Mouse (Mus musculus): ENCODE results near the gene Smg5. TPM values are rescaled to one million over a fixed set of nuclear protein-coding genes. Genes with fewer than 3 reads are reported as not detected.
"Not testable (repeated sequence)": the region's sequence is repeated elsewhere in the genome, so short reads cannot be mapped to it uniquely, and the experiment has no call there.

Smg5 gene
- polyA plus RNA-seq, 1 experiment from 2014 or later = 43.9 TPM

DNA sequence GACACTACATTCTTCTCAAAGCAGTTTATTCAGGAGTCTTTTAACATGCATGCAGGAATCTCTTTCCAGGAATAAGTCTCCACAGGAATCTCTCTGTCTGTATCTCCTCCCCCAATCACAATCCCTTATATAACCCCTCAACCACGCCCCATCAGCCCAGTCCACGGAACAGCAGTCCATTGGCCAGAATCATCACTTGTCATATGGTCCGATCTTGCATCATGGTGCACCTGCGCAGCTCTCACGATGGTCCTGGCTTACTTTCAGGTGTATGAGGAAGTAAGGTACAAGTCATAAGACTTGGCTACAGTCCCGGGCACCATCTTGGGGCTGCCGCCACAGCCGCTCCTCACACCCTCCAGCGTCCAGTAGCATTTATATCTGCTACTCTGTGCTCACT lies 36.6 kb downstream of the Smg5 start, which contains the start of gene Bglap3:
Bglap3 (minus strand) TSS at position 101 of the 400 bp plus-strand sequence.
- WGBS = 84% methylated on average over 9 of the region's 9 CpGs
- H3K27ac ChIP-seq (replicated peaks); H3K36me3 ChIP-seq; H3K4me2 ChIP-seq; H3K4me1 ChIP-seq; ATAC-seq (ENCODE audit: extremely low read depth, insufficient number of reproducible peaks, low FRiP score, low TSS enrichment); H3K9me3 ChIP-seq; H3K4me3 ChIP-seq; H3K27me3 ChIP-seq (replicated peaks); H3K9ac ChIP-seq: not testable (repeated sequence)

DNA sequence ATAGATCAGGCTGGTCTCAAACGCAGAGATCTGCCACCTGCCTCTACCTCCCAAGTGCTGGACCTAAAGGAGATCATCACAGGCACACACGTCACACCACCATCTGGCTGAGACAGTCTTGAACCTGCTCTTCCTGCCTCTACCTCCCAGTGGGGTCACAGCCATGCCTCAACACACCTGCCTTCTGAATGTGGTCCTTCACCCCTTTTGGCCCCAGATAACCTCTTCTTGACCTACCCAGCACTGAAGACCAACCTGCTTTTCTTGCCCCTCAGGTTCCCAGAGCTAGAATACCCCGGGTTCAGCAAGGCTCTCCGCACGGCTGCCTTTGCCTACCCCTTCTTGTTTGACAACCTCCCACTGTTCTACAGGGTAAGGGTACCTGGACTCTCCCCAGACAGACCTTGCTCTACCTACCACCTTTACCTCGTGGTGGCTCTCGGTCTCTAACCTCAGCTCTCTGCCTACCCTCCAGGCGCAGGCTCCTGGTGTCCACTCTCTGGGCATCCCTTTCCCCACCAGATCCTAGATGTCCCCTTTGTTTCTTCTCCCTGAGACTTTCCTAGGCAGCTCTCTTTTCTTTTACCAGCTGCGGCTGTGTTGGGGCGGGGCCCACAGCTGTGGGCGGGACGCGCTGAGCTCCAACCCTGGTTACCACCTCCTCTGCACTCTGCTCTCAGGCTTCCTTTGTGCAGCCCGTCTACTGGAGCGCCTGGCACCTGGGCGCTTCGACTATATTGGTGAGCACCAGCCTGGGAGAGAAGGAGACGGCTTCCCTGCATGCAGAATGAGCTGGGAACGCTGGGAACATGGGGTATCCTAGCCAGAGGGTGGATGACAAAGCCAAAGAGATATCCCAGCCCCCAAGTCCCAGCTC lies 39.9 kb downstream of the Smg5 start:
- not testable (repeated sequence) for H3K4me1 ChIP-seq; H3K27ac ChIP-seq (replicated peaks); H3K9me3 ChIP-seq; H3K27me3 ChIP-seq (replicated peaks); H3K36me3 ChIP-seq; ATAC-seq (ENCODE audit: extremely low read depth, insufficient number of reproducible peaks, low FRiP score, low TSS enrichment)
- Histone ChIP-seq H3K4me3 (peak overlapping the region; percentile 25), H3K9ac (peak overlapping the region; percentile 67; the same call in 1 of the 2 replicates), H3K4me2 (peak overlapping the region; percentile 62)
- WGBS = 15% methylated on average over 19 of the region's 19 CpGs

DNA sequence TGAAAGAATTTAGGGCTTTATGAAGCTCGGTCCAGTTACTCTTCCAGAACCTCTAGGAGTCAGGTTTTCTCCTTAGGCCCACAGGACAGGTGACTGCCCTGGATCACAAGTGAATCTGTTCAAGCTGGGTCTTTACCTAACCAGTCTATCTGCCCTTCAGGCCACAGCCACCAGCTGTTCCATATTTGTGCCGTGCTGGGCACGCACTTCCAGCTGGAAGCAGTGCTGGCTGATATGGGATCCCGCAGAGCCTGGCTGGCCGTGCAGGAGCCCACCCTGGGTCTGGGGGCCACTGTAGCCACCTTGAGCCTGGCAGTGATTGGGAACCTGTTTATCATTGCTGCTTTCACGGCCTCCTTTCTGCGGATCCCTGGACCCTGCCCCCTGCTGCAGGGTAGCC lies 40.6 kb downstream of the Smg5 start:
- H3K36me3 ChIP-seq; H3K9ac ChIP-seq; H3K27me3 ChIP-seq (replicated peaks); H3K4me1 ChIP-seq; H3K9me3 ChIP-seq; ATAC-seq (ENCODE audit: extremely low read depth, insufficient number of reproducible peaks, low FRiP score, low TSS enrichment); H3K27ac ChIP-seq (replicated peaks): not testable (repeated sequence)
- 25% methylated on average over 5 of the region's 7 CpGs for whole genome bisulfite sequencing
- Histone ChIP-seq H3K4me3 (peak overlapping the region; percentile 25), H3K4me2 (peak overlapping the region; percentile 62)

DNA sequence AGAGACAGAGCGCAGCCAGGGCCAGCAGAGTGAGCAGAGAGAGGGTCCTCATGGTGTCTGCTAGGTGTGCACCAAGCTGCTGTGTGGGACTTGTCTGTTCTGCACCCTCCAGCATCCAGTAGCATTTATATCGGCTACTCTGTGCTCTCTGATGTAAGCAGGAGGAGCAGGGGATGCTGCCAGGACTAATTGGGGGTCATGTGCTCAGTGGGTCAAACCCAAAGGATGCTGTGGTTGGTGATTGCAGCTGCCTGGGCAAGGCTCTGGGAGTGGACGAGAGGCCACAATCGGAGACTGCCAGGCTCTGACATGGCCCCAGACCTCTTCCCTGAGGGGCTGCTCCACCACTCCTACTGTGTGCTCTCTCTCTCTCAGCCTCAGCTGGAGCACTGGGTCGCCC lies 42.5 kb downstream of the Smg5 start, which contains the start of gene Bglap2:
Bglap2 (minus strand) TSS at position 101 of the 400 bp plus-strand sequence.
- peaks cover 10% of the 10 kb centered on the region; the same call in 1 of the 2 replicates for H3K4me1 ChIP-seq
- not testable (repeated sequence) for H3K9ac ChIP-seq; H3K27me3 ChIP-seq (replicated peaks); H3K9me3 ChIP-seq; H3K36me3 ChIP-seq; H3K4me3 ChIP-seq; H3K4me2 ChIP-seq; ATAC-seq (ENCODE audit: extremely low read depth, insufficient number of reproducible peaks, low FRiP score, low TSS enrichment); H3K27ac ChIP-seq (replicated peaks)
- WGBS = 67% methylated on average over 5 of the region's 5 CpGs

DNA sequence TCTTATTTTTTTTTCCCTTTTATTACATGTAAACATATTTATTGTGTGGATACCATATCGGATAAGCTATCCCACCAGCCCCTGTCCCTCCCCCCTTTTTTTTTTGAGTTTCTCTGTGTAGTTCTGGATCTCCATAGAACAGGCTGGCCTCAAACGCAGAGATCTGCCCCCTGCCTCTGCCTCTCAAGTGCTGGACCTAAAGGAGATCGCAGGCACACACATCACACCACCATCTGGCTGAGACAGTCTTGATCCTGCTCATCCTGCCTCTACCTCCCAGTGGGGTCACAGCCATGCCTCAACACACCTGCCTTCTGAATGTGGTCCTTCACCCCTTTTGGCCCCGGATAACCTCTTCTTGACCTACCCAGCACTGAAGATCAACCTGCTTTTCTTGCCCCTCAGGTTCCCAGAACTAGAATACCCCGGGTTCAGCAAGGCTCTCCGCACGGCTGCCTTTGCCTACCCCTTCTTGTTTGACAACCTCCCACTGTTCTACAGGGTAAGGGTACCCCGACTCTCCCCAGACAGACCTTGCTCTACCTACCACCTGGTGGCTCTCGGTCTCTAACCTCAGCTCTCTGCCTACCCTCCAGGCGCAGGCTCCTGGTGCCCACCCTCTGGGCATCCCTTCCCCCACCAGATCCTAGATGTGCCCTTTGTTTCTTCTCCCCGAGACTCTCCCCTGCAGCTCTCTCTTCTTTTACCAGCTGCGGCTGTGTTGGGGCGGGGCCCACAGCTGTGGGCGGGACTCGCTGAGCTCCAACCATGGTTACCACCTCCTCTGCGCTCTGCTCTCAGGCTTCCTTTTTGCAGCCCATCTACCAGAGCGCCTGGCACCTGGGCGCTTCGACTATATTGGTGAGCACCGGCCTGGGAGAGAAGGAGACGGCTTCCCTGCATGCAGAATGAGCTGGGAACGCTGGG lies 45.6 kb downstream of the Smg5 start:
- not testable (repeated sequence) for ATAC-seq (ENCODE audit: extremely low read depth, insufficient number of reproducible peaks, low FRiP score, low TSS enrichment); H3K9me3 ChIP-seq; H3K27ac ChIP-seq (replicated peaks); H3K4me1 ChIP-seq; H3K27me3 ChIP-seq (replicated peaks); H3K36me3 ChIP-seq
- 10% methylated on average over 20 of the region's 22 CpGs for WGBS
- Histone ChIP-seq H3K4me2 (peak overlapping the region; percentile 65), H3K9ac (0 out of 2 replicates have a peak overlapping the region, but pooled peaks have one; percentile 44), H3K4me3 (peak overlapping the region; percentile 26; the same call in 1 of the 2 replicates)

DNA sequence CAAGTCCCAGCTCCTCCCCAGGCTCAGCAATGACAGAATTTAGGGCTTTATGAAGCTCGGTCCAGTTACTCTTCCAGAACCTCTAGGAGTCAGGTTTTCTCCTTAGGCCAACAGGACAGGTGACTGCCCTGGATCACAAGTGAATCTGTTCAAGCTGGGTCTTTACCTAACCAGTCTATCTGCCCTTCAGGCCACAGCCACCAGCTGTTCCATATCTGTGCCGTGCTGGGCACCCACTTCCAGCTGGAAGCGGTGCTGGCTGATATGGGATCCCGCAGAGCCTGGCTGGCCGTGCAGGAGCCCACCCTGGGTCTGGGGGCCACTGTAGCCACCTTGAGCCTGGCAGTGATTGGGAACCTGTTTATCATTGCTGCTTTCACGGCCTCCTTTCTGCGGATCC lies 46.3 kb downstream of the Smg5 start:
- H3K9ac ChIP-seq; H3K9me3 ChIP-seq; H3K4me1 ChIP-seq; H3K27me3 ChIP-seq (replicated peaks); H3K36me3 ChIP-seq; H3K27ac ChIP-seq (replicated peaks); H3K4me3 ChIP-seq: not testable (repeated sequence)
- 35% methylated on average over 2 of the region's 7 CpGs for WGBS
- peak overlapping the region; percentile 65; the same call in 1 of the 2 replicates for H3K4me2 ChIP-seq
- 0 out of 2 replicates have a peak, but pooled peaks have one; percentile 12 for ATAC-seq (ENCODE audit: extremely low read depth, insufficient number of reproducible peaks, low FRiP score, low TSS enrichment)

DNA sequence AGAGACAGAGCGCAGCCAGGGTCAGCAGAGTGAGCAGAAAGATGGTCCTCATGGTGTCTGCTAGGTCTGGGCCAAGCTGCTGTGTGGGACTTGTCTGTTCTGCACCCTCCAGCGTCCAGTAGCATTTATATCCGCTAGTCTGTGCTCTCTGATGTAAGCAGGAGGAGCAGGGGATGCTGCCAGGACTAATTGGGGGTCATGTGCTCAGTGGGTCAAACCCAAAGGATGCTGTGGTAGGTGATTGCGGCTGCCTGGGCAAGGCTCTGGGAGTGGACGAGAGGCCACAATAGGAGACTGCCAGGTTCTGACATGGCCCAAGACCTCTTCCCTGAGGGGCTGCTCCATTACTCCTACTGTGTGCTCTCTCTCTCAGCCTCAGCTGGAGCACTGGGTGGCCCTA lies 48.3 kb downstream of the Smg5 start, which contains the start of gene Bglap:
Bglap (minus strand) TSS at position 101 of the 400 bp plus-strand sequence.
- Histone ChIP-seq H3K27ac (replicated peaks) (no peak within 1 kb of the TSS), H3K9me3 (no peaks in the 10 kb centered on the region), H3K4me2 (no peak within 1 kb of the TSS), H3K36me3 (no peaks in the 10 kb centered on the region), H3K27me3 (replicated peaks) (no peaks in the 10 kb centered on the region), H3K4me3 (no peak within 1 kb of the TSS), H3K9ac (no peak within 1 kb of the TSS), H3K4me1 (peaks cover 3% of the 10 kb centered on the region; the same call in 1 of the 2 replicates)
- no peak for ATAC-seq (ENCODE audit: extremely low read depth, insufficient number of reproducible peaks, low FRiP score, low TSS enrichment)
- 66% methylated on average over 5 of the region's 5 CpGs for WGBS

DNA sequence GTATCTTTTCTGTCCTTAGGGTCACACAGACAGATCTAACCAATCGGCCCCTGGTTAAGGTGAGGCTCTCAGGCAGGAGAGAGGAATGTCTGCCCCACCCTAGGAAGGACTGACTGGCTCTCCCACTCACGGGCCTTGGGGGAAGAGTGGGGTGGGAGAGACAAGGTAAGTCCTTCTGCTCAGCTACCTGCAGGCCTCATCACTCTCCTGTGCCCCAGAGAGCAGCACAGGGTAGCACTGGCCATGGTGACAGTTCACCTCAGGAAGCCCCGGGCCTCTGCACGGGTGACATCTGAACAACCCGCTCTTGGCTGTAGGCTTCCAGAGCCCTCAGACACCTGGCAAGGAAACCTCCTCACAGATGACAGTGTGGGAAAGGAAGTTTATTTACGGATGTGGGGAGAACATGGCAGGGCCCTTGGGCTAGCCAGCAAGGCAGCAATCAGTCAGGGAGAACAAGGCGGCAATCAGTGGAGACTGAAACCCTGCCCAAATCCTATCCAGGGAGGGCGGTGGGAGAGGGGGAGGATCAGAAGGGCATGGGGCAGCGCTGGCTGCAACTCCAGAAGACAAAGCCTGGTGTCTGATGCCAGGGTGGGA lies 57.8 kb downstream of the Smg5 start:
- ATAC-seq (ENCODE audit: extremely low read depth, insufficient number of reproducible peaks, low FRiP score, low TSS enrichment) = no peak
- WGBS = 85% methylated on average over 9 of the region's 9 CpGs

DNA sequence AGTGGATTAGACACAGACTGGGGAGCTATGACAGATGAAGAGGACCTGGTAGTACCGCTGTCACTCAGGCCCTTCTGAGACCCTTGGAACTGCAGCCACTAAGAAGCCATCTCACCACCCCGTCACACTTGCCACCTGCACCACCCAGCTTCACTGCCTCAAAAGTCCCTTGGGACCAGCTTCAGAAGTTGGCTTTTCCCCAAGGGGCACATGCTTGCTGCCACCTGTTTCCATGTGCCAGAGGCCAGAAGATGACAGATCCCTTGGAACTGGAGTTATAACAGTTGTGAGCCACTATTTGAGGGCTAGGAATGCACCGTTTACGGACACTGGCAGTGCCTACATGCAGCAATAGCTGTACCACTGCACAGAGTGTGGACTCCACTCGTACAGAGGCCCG lies 59.2 kb downstream of the Smg5 start:
- WGBS = 86% methylated on average over 6 of the region's 6 CpGs
- H3K4me2 ChIP-seq = no peak overlapping the region
- ATAC-seq (ENCODE audit: extremely low read depth, insufficient number of reproducible peaks, low FRiP score, low TSS enrichment) = no peak
- H3K9me3 ChIP-seq = no peaks in the 10 kb centered on the region
- no peaks in the 10 kb centered on the region for H3K4me1 ChIP-seq
- H3K27me3 ChIP-seq (replicated peaks) = no peaks in the 10 kb centered on the region
- H3K27ac ChIP-seq (replicated peaks) = no peak overlapping the region
- H3K4me3 ChIP-seq = no peak overlapping the region
- peaks cover 69% of the 10 kb centered on the region for H3K36me3 ChIP-seq
- H3K9ac ChIP-seq = no peak overlapping the region

More for the DNA sequence above, 57.8 kb downstream of the Smg5 start:
- H3K27me3 ChIP-seq (replicated peaks) = no peaks in the 10 kb centered on the region
- no peaks in the 10 kb centered on the region for H3K9me3 ChIP-seq
- peaks cover 62% of the 10 kb centered on the region for H3K36me3 ChIP-seq
- no peak overlapping the region for H3K4me3 ChIP-seq
- no peak overlapping the region for H3K4me2 ChIP-seq
- no peak overlapping the region for H3K9ac ChIP-seq
- H3K27ac ChIP-seq (replicated peaks) = no peak overlapping the region
- H3K4me1 ChIP-seq = no peaks in the 10 kb centered on the region

DNA sequence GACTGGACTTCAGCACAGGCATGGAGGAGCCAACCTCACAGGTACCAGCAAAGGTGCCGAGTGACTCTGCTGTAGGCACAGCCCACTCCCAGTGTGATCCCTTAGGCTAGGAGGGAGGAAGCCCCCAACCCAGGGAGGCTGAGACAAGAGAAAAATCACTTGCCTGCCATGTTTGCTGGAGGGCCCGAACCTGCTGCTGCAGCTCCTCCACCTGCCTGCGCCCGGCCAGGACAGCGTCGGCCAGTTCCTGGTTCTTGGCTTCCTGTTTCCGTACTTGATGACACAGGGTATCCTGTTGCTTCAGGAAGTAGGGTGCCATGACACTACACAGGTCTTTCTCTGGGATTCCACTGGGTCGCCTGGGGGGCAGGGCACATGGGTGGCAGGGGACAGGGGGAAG lies 59.7 kb downstream of the Smg5 start:
- H3K27me3 ChIP-seq (replicated peaks) = no peaks in the 10 kb centered on the region
- H3K36me3 ChIP-seq = peaks cover 67% of the 10 kb centered on the region
- H3K4me1 ChIP-seq = no peaks in the 10 kb centered on the region
- no peak overlapping the region for H3K27ac ChIP-seq (replicated peaks)
- 84% methylated on average over 8 of the region's 8 CpGs for WGBS
- no peaks in the 10 kb centered on the region for H3K9me3 ChIP-seq
- no peak overlapping the region for H3K4me2 ChIP-seq
- H3K4me3 ChIP-seq = no peak overlapping the region
- no peak for ATAC-seq (ENCODE audit: extremely low read depth, insufficient number of reproducible peaks, low FRiP score, low TSS enrichment)
- H3K9ac ChIP-seq = no peak overlapping the region

DNA sequence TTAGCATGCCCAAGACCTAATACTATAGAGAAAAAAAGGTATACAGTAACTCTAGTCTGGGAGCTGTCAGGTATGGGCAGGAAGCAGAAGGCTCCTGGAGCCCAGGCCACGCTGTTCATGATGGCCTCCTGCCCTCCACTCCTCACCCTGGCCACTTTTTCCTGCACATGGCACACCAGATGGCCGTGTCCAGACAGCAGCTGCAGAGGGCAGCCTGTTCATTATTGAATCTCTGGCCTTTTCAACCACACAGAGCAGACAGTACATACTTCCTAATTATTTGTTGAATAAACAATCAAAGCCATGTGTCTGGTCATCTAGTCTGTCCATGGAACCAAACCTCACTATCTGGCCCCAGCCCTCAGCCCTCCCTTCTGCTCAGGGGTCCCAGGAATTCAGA lies 62.6 kb downstream of the Smg5 start:
- Histone ChIP-seq H3K27me3 (replicated peaks) (no peaks in the 10 kb centered on the region), H3K4me2 (no peak overlapping the region), H3K27ac (replicated peaks) (no peak overlapping the region), H3K4me1 (no peaks in the 10 kb centered on the region), H3K36me3 (peaks cover 86% of the 10 kb centered on the region), H3K4me3 (no peak overlapping the region), H3K9ac (no peak overlapping the region), H3K9me3 (no peaks in the 10 kb centered on the region)
- ATAC-seq (ENCODE audit: extremely low read depth, insufficient number of reproducible peaks, low FRiP score, low TSS enrichment) = no peak
- WGBS = 89% methylated on average over 2 of the region's 2 CpGs
